Mouse (Mus musculus): ENCODE measurements at regions not wholly inside any gene's neighbourhood (a gene's known extent, or its start where the extent isn't known, plus 50 kb on each side); places are given as distances from the start of the nearest gene placed in this dataset.

DNA sequence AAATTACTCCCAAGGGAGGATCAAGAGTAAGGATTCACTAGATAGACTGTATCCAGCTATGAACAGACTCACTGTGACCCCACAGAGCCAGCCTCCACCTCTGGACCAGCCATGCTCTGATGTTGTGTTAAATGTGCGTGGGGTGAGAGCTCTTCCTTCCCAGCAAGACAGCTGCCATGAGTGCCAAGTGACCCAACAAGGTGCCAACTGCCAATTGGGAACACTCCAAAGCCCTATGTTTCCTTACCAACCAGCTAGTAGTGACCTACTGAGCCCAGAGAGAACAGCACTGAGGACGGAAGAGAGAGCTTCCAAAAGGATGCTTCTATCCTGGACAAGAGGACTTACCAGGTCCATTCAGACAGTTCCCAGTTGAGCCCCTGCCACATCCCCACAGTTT, 241.3 kb upstream of the Pabpc6 start:
- in situ Hi-C loops (cut with MboI): no loop called here

DNA sequence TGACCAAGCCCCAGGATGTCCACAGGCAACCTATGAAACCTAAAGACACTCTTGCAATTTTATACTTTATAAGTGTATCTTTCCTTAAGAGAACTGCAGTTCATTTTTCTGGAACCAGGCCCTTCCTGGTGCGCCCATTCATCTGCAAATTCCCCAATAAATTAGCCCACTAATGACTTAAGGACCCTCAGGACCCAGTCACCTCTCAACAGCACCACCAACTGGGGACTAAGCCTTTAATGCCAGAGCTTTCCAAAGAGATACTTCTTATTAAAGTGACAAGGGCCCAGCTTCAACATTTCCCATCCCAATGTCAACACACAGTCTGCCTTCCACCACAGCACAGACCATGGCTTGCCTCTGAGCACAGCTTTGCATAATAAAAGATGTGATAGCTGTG, 237.6 kb upstream of the Pabpc6 start:
- in situ Hi-C loops (cut with MboI): no loop called here

- in situ Hi-C loops (cut with MboI): no loop called here
These were observed 236.3 kb upstream of the Pabpc6 start for GRCm38 (mm10) chr17:9905501-9906462.

DNA sequence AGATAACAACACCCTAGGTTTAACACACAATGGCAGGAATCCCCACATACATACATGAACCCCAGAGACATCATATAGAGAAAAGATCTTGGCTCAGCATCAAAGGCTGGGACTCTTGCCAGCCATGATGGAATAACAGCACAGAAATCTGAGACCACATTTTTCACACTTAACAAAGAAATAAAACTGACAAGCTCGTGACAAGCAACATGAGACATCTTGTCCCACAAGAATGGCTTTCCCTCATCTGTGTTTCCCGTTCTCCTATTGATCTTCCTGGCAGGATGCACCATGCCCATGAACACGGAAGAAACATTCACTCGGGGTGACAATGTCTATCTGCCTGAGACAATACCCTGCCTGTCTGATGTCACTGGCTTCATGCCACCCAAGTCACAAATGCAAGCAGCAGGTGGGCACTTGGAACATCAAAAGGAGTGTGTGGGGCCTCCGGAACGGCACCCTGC, 235.0 kb upstream of the Pabpc6 start:
- in situ Hi-C loops (cut with MboI): no loop called here

DNA sequence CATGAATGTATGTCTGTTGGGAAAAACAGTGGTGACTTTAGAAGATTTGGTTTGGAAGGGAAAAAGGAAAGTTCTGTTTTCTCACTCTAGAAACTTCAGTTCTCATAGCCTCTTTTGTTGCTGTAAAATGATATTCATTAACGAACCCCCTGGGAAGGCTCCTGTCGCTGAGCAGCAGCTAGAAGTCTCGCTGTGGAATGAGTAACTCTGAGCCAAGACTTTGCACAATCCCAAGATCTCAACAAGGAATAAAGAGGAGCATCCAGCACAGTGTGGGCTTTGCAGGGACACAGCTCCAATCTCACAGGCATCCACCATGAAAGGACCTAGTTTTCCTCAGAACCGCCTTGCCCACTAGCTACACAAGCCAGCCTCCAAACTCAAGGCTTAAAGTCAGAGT, 233.8 kb upstream of the Pabpc6 start:
- in situ Hi-C loops (cut with MboI): no loop called here

DNA sequence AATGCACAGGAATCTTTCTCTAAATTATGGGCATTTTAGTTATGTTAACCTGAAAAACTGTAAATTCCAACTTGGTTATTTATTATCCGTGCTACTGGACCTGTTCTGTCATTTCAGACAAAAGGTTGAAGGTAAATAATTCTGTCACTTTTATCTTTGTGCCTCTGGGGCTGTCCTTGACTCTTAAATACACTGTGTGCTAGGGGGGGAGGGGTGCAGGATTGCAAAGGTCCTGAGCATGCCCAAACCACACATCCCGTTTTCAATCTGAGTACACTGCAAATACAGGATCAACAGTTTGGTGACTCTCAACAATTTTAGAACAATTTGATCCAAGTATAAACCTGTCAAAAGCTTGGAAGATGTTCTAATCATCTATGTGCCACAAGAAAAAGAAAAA, 227.4 kb upstream of the Pabpc6 start:
- in situ Hi-C loops (cut with MboI): no loop called here

DNA sequence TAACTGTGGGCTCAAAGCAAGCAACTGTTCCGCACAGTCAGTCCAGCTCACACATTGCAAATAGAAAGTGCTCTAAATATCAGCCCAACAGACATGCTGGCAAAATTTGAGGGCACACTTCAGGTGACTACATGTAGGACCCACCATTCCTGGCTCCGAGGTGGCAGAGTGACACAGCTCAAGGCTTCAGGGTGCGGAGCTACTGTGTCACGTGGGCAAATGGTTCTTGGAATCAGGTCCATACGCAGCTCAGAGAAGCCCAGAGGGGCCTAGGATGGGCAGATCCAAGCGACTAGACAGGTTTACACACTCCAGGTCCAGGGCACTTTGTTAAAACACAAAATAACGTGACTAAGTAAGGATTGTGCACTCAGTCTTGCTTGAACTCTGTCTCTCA, 226.2 kb upstream of the Pabpc6 start:
- in situ Hi-C loops (cut with MboI): no loop called here

DNA sequence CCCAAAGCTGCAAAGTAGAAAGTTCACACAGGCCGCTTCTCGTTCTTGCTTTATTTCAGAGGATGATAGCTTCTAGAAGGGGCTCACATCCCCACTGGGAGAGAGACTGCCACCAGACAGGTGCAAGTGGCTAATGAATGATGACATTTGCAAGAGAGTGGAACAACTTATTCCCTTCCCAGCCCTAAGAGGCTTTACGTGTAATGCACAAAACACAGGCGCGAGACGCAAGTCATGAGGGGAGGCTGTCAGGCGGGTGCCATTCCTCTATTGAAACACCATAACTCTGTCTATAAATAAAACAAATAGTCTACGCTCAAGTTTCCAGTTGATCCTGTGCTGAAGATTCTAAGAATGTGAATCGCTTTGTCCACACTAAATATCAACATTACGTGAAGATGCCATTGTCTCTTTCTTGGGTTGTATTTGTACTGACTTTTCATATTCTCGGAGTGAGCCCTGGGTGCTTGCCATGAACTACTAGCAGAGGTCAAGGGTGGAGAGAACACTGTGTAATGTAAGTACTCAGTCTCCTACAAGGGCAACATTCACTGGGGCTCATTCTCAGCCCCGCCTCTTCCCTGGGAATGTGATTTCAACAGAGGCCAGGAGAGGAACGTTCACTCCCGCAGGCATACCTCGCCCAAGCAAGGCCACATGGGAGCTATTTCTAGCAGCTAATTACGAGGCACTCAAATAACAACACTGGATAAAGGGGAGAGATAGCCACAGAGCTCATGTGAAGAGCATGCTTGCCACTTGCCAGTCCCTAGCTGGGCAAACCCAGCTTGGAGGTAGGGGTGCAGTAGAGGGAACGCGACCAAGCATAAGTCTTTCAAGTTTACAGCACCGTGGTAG, 225.5 kb upstream of the Pabpc6 start:
- in situ Hi-C loops (cut with MboI): no loop called here

GRCm38 (mm10) chr17:9893966-9894365, 224.4 kb upstream of the Pabpc6 start:
- in situ Hi-C loops (cut with MboI): no loop called here

- in situ Hi-C loops (cut with MboI): no loop called here
These were observed 223.3 kb upstream of the Pabpc6 start for GRCm38 (mm10) chr17:9892776-9893175.

- in situ Hi-C loops (cut with MboI): no loop called here
These were observed 222.6 kb upstream of the Pabpc6 start for GRCm38 (mm10) chr17:9892141-9892540.

DNA sequence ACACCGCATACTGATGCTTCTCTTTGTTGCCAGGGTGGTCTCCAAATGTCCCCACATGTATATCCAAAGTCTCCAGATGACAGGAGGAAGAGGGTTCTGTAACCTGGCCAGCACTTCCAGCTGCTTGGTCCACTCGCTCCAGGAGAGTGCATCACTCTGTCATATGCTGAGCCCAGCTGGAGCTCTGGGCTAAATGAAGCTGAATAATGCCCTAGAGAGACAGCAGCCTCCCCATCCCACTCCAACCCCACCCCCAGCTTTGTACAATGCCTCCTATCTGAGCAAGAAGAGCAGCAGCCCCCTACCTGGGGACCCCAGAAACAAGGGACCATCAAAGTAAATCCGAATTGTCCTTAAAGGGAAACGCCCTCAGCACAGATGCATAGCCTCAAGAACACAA, 219.0 kb upstream of the Pabpc6 start:
- in situ Hi-C loops (cut with MboI): no loop called here

GRCm38 (mm10) chr17:9885110-9885509, 215.6 kb upstream of the Pabpc6 start:
- in situ Hi-C loops (cut with MboI): no loop called here

DNA sequence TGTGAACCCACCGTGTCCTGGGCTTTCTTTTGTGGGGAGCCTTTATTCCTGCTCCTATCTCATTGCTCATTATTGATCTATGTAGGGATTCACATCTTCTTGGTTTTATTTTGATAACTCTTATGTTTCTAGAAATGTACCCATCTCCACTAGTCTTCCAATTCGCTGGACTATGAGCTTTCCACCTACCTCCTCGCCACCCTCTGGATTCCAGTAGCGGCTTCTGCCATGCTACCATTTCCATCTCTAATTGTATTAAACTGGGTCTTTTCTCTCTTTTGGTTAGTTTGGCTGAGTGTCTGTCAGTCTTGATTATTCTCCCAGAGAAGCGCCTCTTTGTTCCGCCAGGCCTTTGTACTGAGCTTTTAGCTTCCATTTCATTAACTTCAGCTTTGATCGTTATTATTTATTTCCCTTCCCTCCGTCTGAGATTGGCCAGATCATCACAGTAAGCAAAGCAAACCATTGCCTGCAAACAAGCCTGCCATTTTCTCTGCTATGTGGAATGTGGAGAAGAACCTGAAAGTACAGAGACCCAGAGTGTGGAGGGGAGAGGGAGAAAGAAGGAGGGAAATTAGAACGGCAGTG, 213.2 kb upstream of the Pabpc6 start:
- in situ Hi-C loops (cut with MboI): no loop called here

- in situ Hi-C loops (cut with MboI): no loop called here
These were observed 210.2 kb upstream of the Pabpc6 start for GRCm38 (mm10) chr17:9879556-9880206.

GRCm38 (mm10) chr17:9873695-9874094, 204.2 kb upstream of the Pabpc6 start:
- in situ Hi-C loops (cut with MboI): no loop called here

GRCm38 (mm10) chr17:9870237-9870636, 200.7 kb upstream of the Pabpc6 start:
- in situ Hi-C loops (cut with MboI): no loop called here

DNA sequence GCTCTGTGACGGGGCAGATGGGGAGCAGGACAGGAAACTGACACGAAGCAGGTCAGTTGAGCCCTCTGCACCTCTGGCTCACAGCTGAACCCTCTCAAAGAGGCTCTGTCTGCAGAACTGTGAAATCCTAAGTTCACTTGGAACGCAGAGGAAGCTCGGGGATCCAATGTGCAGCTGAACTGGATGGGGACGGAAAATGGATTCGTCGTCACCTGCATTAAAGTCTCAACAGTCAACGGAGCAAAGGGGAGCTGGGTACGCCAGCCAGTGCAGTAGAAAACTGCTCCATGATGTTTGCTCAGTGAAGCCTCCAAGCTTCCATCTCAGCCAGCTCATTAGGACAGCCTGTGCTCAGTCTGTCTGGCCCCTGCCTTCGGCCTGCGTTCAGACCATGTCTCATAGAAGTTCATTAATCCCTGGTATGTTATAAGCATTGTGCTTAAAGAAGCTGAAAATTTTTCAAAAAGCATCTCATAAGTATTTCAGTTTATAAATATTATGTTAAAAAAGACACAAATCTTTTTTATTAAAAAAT, 199.3 kb upstream of the Pabpc6 start:
- in situ Hi-C loops (cut with MboI): no loop called here

- in situ Hi-C loops (cut with MboI): no loop called here
These were observed 194.7 kb upstream of the Pabpc6 start for GRCm38 (mm10) chr17:9864254-9864653.

DNA sequence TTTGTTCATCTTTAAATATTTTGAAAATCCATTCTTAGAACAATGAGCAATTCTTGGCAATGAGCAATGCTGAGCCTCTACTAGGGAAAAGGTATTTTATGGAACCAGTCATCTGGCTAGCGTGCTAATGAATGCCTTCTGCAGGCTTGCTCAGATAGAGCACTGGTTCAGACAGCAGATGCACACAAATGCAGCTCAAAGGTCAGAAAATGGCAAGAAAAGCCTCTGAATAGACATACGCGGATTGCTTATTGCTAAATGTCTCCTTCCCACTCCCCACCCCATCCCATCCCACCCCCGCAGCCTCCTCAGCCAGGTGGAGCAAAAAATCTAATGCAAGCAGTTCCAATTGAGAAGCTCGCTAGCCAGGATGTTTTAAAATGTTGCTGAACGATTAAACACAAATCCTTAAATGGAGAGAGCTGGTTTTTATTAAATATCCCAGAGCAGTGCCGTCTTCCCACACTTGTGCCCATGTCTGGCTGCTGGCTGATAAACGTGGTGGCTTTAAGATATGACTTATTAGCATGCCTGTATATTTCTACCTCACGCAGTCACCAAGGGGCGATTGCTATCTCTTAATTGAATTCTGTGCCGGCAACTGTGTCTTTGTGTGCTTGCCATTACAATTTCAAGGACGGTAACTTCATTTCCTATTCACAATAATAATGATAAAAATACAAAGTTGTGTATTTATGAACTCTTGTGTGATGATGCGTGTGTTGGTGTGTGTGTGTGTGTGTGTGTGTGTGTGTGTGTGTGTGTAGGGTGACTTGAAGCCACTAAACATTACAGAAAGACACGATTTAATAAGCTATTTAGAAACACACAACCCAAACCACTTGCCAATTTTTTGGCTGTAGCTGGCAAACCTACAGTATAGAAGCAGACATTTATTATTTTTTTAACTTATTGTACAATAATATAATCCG, 192.7 kb upstream of the Pabpc6 start:
- in situ Hi-C loops (cut with MboI): no loop called here

Data from mature B cell (primary cell).